Mouse (Mus musculus) limb, embryonic 13.5 days (tissue): ENCODE results near the gene Prtn3. TPM values are rescaled to one million over a fixed set of nuclear protein-coding genes. Genes with fewer than 3 reads are reported as not detected.

Experiments used
- ATAC-seq: fragments of 200-750 bp; cut with Nextera tagmentation; 2 replicates; pipeline ENCODE4 v1.8.0; 2017; ENCODE audit warnings: low read depth, moderate number of reproducible peaks, moderate TSS enrichment; ENCODE audit not compliant: low FRiP score
- H3K27ac ChIP-seq: fragments of 300-500 bp; sonication (generic); 2 replicates; pipeline ENCODE4 v1.5.1; 2015; ENCODE audit warnings: inconsistent platforms, mild to moderate bottlenecking, moderate library complexity
- H3K27me3 ChIP-seq: fragments of 300-500 bp; sonication (generic); 2 replicates; pipeline ENCODE4 v1.6.1; 2015; ENCODE audit warnings: mild to moderate bottlenecking, inconsistent platforms
- H3K36me3 ChIP-seq: fragments of 300-500 bp; sonication (generic); 2 replicates; pipeline ENCODE4 v1.6.1; 2015; ENCODE audit warnings: inconsistent platforms, mild to moderate bottlenecking, moderate library complexity
- H3K4me1 ChIP-seq: fragments of 300-500 bp; sonication (generic); 2 replicates; pipeline ENCODE4 v1.6.1; 2015; ENCODE audit warnings: inconsistent platforms
- H3K4me2 ChIP-seq: fragments of 300-500 bp; sonication (generic); replicated peaks from 2 replicates; pipeline ENCODE4 v1.6.1; 2015; ENCODE audit warnings: inconsistent platforms, mild to moderate bottlenecking, moderate library complexity
- H3K4me3 ChIP-seq: fragments of 300-500 bp; sonication (generic); 2 replicates; pipeline ENCODE4 v1.5.1; 2015; ENCODE audit warnings: moderate library complexity, mild to moderate bottlenecking, inconsistent platforms
- H3K9ac ChIP-seq: fragments of 300-500 bp; sonication (generic); 2 replicates; pipeline ENCODE4 v1.6.1; 2015; ENCODE audit warnings: mild to moderate bottlenecking, inconsistent platforms
- H3K9me3 ChIP-seq: fragments of 300-500 bp; sonication (generic); 2 replicates; pipeline ENCODE4 v1.6.1; 2016; ENCODE audit warnings: inconsistent platforms
- WGBS: fragments of 180-500 bp; shearing (Covaris S2); methylation state at CpG from one replicate; pipeline ENCODE4 v1.1.7; 2015; 5-methylcytosine and 5-hydroxymethylcytosine counted together
- polyA plus RNA-seq: library from polyadenylated mRNA; unstranded; fragments of >200 nt; fragmentation: Nextera tagmentation; extraction: Ambion mirVana; gene quantifications from 2 replicates; pipeline ENCODE4 v1.2.1, GENCODE M21; 2015

Gene Prtn3
- polyA plus RNA-seq, 1 experiment from 2014 or later, result 11.1 TPM

GRCm38 (mm10) chr10:79846553-79846952 lies 27.7 kb upstream of the Prtn3 start:
- WGBS, result 42% methylated on average over 5 of the region's 5 CpGs
- Histone ChIP-seq H3K9me3 (no peaks in the 10 kb centered on the region), H3K4me2 (no peak overlapping the region), H3K9ac (no peak overlapping the region), H3K4me1 (peaks cover 30% of the 10 kb centered on the region), H3K27ac (no peak overlapping the region), H3K4me3 (no peak overlapping the region), H3K36me3 (no peaks in the 10 kb centered on the region), H3K27me3 (no peaks in the 10 kb centered on the region)
- no peak for ATAC-seq

DNA sequence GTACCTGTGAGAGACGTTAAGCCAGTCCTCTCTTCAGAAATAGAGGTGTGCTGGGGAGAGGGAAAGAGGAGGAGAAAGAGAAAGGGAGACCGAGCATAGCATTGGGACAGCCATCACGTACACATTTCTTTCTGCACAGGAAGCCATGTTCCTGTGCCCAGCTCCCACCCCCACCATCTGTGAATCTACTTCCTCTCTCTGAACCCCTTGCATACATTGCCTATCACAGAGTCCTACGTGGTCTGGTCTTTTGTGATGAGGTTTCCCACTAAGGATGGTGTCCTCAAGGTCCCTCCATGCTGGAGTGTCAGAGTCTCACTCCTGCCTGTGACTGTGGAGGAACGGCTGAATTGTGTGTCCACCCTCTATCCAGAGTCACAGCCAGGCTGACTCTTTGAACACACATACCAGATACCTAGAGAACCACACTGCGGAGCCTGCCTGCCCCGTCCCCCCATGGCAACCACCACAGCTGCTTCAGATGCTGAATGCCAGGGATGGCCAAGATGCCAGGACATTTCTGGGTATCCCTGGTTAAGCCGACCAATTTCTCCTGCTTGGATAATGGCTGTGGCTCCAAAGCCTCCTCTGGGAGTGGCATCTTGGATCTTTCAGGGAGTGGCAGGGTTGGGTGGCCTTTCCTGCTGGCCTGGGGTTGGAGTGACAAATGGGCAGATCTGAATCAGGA lies 24.2 kb upstream of the Prtn3 start:
- Histone ChIP-seq H3K27me3 (no peaks in the 10 kb centered on the region), H3K36me3 (no peaks in the 10 kb centered on the region), H3K9ac (no peak overlapping the region), H3K4me2 (no peak overlapping the region), H3K27ac (no peak overlapping the region), H3K4me3 (no peak overlapping the region), H3K4me1 (peaks cover 25% of the 10 kb centered on the region), H3K9me3 (no peaks in the 10 kb centered on the region)
- ATAC-seq, result no peak
- WGBS, result 84% methylated on average over 8 of the region's 8 CpGs

GRCm38 (mm10) chr10:79851653-79852052 lies 22.6 kb upstream of the Prtn3 start:
- H3K9ac ChIP-seq, result peak overlapping the region; percentile 80; the same call in 1 of the 2 replicates
- ATAC-seq, result no peak
- peak overlapping the region; percentile 99; the same call in 1 of the 2 replicates for H3K4me3 ChIP-seq

GRCm38 (mm10) chr10:79852107-79852789 lies 22.0 kb upstream of the Prtn3 start:
- Histone ChIP-seq H3K4me1 (peaks cover 40% of the 10 kb centered on the region), H3K4me2 (peak overlapping the region; percentile 79), H3K9me3 (no peaks in the 10 kb centered on the region), H3K27me3 (no peaks in the 10 kb centered on the region), H3K9ac (peak overlapping the region; percentile 80), H3K4me3 (peak overlapping the region; percentile 99), H3K27ac (peak overlapping the region; percentile 100), H3K36me3 (peaks cover 15% of the 10 kb centered on the region)
- 32% methylated on average over 9 of the region's 9 CpGs for WGBS
- no peak for ATAC-seq

More at GRCm38 (mm10) chr10:79851653-79852052, 22.6 kb upstream of the Prtn3 start:
- 64% methylated on average over 3 of the region's 3 CpGs for WGBS
- Histone ChIP-seq H3K4me1 (peaks cover 35% of the 10 kb centered on the region), H3K4me2 (peak overlapping the region; percentile 79), H3K27ac (peak overlapping the region; percentile 100), H3K9me3 (no peaks in the 10 kb centered on the region), H3K27me3 (no peaks in the 10 kb centered on the region), H3K36me3 (peaks cover 9% of the 10 kb centered on the region)

DNA sequence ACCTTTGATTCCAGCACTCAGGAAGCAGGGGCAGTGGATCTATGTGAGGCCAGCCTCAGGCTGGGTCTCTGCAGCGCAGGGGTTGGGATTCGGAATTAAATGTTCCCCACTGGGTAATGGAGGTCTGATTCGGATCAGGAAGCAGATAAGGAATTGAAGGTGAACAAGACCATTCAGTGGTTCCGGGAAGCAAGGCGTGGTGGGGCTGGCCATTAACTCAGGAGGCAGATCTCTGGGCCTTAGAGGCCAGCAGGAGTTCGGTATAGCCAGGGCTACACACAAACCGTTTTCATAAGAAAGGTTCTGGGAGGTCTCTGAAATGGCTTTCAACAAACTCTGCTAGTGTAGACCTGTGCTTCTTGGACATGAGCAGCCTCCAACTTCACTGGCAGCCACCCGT lies 21.4 kb upstream of the Prtn3 start:
- Histone ChIP-seq H3K4me1 (peaks cover 46% of the 10 kb centered on the region), H3K4me2 (peak overlapping the region; percentile 79), H3K36me3 (peaks cover 20% of the 10 kb centered on the region), H3K9ac (peak overlapping the region; percentile 80), H3K9me3 (no peaks in the 10 kb centered on the region), H3K27ac (peak overlapping the region; percentile 100), H3K4me3 (peak overlapping the region; percentile 99), H3K27me3 (no peaks in the 10 kb centered on the region)
- 17% methylated on average over 8 of the region's 8 CpGs for WGBS
- no peak for ATAC-seq

GRCm38 (mm10) chr10:79853392-79853791 lies 20.9 kb upstream of the Prtn3 start:
- peak overlapping the region; percentile 80 for H3K9ac ChIP-seq
- H3K27ac ChIP-seq, result peak overlapping the region; percentile 100
- 0% methylated on average over 15 of the region's 15 CpGs for WGBS
- H3K36me3 ChIP-seq, result peaks cover 26% of the 10 kb centered on the region
- ATAC-seq, result peak; percentile 43
- peak overlapping the region; percentile 79 for H3K4me2 ChIP-seq
- H3K27me3 ChIP-seq, result no peaks in the 10 kb centered on the region
- H3K4me1 ChIP-seq, result peaks cover 52% of the 10 kb centered on the region
- H3K4me3 ChIP-seq, result peak overlapping the region; percentile 99
- no peaks in the 10 kb centered on the region for H3K9me3 ChIP-seq

DNA sequence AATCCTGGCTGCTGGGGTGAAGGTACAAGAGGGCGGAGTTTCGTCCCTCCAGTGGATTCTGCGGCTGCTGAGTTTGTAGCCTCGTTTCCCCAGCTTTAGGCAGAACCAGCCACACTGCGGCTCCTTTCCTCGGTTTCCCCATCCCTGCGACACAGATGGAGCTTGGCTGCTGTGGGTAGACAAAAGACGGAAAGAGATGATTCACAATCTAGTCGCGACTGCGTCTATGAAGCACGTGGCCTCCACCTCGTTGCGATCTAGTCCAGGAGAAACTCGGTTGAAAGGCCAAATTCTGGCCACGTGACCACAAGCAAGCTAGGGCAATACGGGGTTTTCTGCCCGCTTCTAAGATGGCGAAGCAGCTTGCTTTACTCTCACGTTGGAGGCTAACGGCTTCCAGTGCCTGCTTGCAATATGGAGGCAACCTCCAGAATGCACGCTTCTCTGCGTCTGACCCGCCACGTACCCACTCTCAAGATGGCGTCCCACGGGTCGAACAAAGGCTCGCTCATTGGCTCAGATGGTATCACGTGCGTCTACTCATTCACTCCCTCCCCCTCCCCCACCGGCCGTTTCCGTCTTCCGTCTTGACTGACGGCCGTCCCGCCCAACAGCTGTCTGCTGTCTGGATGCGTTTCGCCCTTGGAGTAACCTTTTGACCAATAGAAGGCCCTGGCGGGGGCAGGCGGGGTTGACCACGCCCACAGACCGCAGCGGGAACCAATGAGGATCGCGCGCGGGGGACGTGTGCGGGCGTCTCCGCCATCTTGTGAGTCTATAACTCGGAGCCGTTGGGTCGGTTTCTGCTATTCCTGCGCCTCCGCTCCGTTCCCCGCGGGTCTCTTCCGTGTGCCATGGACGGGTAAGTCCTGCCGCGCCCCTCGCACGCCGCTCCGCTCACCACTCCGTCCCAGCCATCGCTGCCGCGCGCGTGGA lies 20.1 kb upstream of the Prtn3 start, which contains the start of gene Ptbp1:
Gene Ptbp1, plus strand, starts transcription at position 568 of the 936 bp plus-strand sequence.
- Histone ChIP-seq H3K27me3 (no peaks in the 10 kb centered on the region), H3K9ac (peak within 1 kb of the TSS; percentile 97), H3K4me2 (peak within 1 kb of the TSS; percentile 100), H3K9me3 (no peaks in the 10 kb centered on the region), H3K36me3 (peaks cover 33% of the 10 kb centered on the region), H3K4me1 (peaks cover 59% of the 10 kb centered on the region), H3K4me3 (peak within 1 kb of the TSS; percentile 99), H3K27ac (peak within 1 kb of the TSS; percentile 100)
- WGBS, result under 1% methylated on average over 64 of the region's 75 CpGs
- ATAC-seq, result peak; percentile 93

GRCm38 (mm10) chr10:79854801-79855541 lies 19.3 kb upstream of the Prtn3 start:
- Histone ChIP-seq H3K4me2 (peak overlapping the region; percentile 100), H3K4me3 (peak overlapping the region; percentile 99), H3K27ac (peak overlapping the region; percentile 100), H3K9me3 (no peaks in the 10 kb centered on the region), H3K27me3 (no peaks in the 10 kb centered on the region), H3K9ac (peak overlapping the region; percentile 97), H3K4me1 (peaks cover 68% of the 10 kb centered on the region), H3K36me3 (peaks cover 42% of the 10 kb centered on the region)
- ATAC-seq, result peak; percentile 10
- WGBS, result under 1% methylated on average over 83 of the region's 83 CpGs

DNA sequence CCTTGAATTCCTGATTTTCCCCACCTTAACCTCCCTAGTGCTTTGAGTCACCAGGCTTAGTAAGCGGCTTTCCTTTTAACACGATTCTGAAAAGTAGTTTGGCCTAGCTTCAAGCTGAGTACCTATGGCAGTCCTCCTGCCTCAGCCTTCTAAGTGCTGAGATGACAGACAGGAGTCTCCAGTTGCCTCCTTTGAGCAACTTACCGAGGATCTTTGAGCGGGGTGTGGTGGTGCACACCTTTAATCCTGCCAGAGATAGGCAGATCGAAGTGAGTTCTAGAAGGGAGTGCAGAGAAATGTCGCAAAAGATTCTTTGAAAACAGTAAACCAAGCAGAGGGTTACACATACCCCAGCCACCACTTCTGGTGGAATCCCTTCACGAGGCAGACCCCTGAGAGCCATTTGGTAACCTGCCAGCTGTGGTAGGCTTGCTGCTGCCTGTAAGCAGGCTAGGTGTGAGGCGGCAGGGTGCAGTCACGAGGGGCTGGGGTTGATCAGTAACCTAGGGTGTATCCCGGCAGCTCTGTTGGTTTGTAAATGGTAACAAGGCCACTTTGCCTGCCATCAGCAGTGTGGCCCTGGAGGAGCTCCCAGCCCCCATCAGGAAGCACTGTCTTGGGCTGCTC lies 18.6 kb upstream of the Prtn3 start:
- Histone ChIP-seq H3K9me3 (no peaks in the 10 kb centered on the region), H3K9ac (peak overlapping the region; percentile 97), H3K27ac (peak overlapping the region; percentile 100), H3K4me3 (peak overlapping the region; percentile 99), H3K4me1 (peaks cover 73% of the 10 kb centered on the region), H3K27me3 (no peaks in the 10 kb centered on the region), H3K36me3 (peaks cover 49% of the 10 kb centered on the region), H3K4me2 (peak overlapping the region; percentile 100)
- 2% methylated on average over 10 of the region's 10 CpGs for WGBS
- ATAC-seq, result no peak

DNA sequence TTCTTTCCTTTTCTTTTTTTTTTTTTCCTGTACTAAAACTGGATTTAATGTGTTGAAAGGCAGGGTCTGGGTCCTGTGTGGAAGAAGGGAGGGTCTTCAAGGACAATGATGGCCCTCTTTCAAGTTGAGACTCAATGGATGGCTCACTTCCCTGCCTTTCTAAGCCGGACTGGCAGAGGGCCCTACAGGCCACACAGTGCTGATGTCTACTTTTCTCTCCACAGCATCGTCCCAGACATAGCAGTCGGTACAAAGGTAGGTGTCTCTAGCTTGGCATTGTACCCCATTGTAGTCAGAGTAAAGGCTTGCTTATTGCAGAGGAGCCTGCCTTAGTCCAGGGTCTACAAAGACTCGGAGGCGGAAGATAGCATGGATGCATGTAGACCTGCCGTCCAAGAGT lies 18.0 kb upstream of the Prtn3 start:
- Histone ChIP-seq H3K27ac (no peak overlapping the region; the same call in 1 of the 2 replicates), H3K9me3 (no peaks in the 10 kb centered on the region), H3K4me1 (peaks cover 74% of the 10 kb centered on the region), H3K27me3 (no peaks in the 10 kb centered on the region), H3K4me3 (peak overlapping the region; percentile 99), H3K9ac (peak overlapping the region; percentile 97), H3K4me2 (peak overlapping the region; percentile 100), H3K36me3 (peaks cover 55% of the 10 kb centered on the region)
- 44% methylated on average over 6 of the region's 6 CpGs for WGBS
- no peak for ATAC-seq
